Mouse (Mus musculus) MEL (cell line): ENCODE data around the gene Hltf. TPM values are rescaled to one million over a fixed set of nuclear protein-coding genes. Genes with fewer than 3 reads are reported as not detected.
"Not testable (repeated sequence)": the region's sequence is repeated elsewhere in the genome, so short reads cannot be mapped to it uniquely, and the experiment has no call there.

Experiments
- DNase-seq: peaks from one replicate; pipeline ENCODE4 v3.0.0; 2011; ENCODE audit warnings: low read depth, low spot score
- H3K27ac ChIP-seq: 2 replicates; pipeline ENCODE4 v1.5.1; 2012; ENCODE audit warnings: low read depth, mild to moderate bottlenecking, control low read depth, low read length, moderate library complexity; ENCODE audit not compliant: control insufficient read depth
- H3K27me3 ChIP-seq, 2 experiments: fragments of 150-350 bp in 1 of 2; sonication (generic) in 1 of 2; 2 replicates each; pipeline ENCODE4 v1.6.1; 2012; ENCODE audit warnings: low read length in 2 of 2, mild to moderate bottlenecking in 2 of 2, improper control_type of control experiment in 1 of 2, moderate library complexity in 1 of 2; ENCODE audit not compliant: insufficient read depth in 2 of 2, control insufficient read depth in 1 of 2
- H3K36me3 ChIP-seq, 2 experiments: 2 replicates each; pipeline ENCODE4 v1.6.1; 2012 to 2014; ENCODE audit warnings: low read length in 2 of 2, improper control_type of control experiment in 1 of 2, inconsistent platforms in 1 of 2, mild to moderate bottlenecking in 1 of 2; ENCODE audit not compliant: insufficient read depth in 2 of 2, control insufficient read depth in 1 of 2
- H3K4me1 ChIP-seq, 2 experiments: fragments of 150-350 bp in 1 of 2; sonication (generic) in 1 of 2; 2 replicates each; pipeline ENCODE4 v1.6.1; 2012; ENCODE audit warnings: low read length in 2 of 2, improper control_type of control experiment in 1 of 2, mild to moderate bottlenecking in 1 of 2; ENCODE audit not compliant: insufficient read depth in 2 of 2, control insufficient read depth in 1 of 2
- H3K4me3 ChIP-seq, 2 experiments: fragments of 150-350 bp in 1 of 2; sonication (generic) in 1 of 2; 2 replicates each; pipeline ENCODE4 v1.5.1; 2012; ENCODE audit warnings: low read depth in 2 of 2, low read length in 2 of 2, mild to moderate bottlenecking in 2 of 2, moderate library complexity in 2 of 2, control low read depth in 1 of 2, improper control_type of control experiment in 1 of 2; ENCODE audit not compliant: control insufficient read depth in 1 of 2, insufficient read depth in 1 of 2
- H3K79me2 ChIP-seq: 2 replicates; pipeline ENCODE4 v1.6.1; 2012; ENCODE audit warnings: mild to moderate bottlenecking, low read length, moderate library complexity; ENCODE audit not compliant: control insufficient read depth, poor library complexity, insufficient read depth
- H3K9ac ChIP-seq: 2 replicates; pipeline ENCODE4 v1.6.1; 2012; ENCODE audit warnings: low read depth, mild to moderate bottlenecking, control low read depth, low read length, moderate library complexity; ENCODE audit not compliant: control insufficient read depth, poor library complexity, severe bottlenecking
- H3K9me3 ChIP-seq: fragments of 150-350 bp; sonication (generic); replicated peaks from 2 replicates; pipeline ENCODE4 v1.6.1; 2012; ENCODE audit warnings: mild to moderate bottlenecking, low read length, improper control_type of control experiment, moderate library complexity; ENCODE audit not compliant: insufficient read depth
- E2F4 ChIP-seq: IDR thresholded peaks from 2 replicates; pipeline ENCODE4 v1.6.1; 2011; ENCODE audit warnings: low read depth, low read length, improper control_type of control experiment, borderline replicate concordance
- EP300 ChIP-seq, 2 experiments: IDR thresholded peaks; 2 replicates each; pipeline ENCODE4 v1.6.1; 2011; ENCODE audit warnings: improper control_type of control experiment in 2 of 2, low read length in 2 of 2, low read depth in 1 of 2, mild to moderate bottlenecking in 1 of 2
- GABPA ChIP-seq: IDR thresholded peaks from 2 replicates; pipeline ENCODE4 v1.6.1; 2012; ENCODE audit warnings: low read depth, mild to moderate bottlenecking, inconsistent platforms, low read length, improper control_type of control experiment, moderate library complexity
- GATA1 ChIP-seq: IDR thresholded peaks from 2 replicates; pipeline ENCODE4 v1.6.1; 2011; ENCODE audit warnings: low read depth, low read length, improper control_type of control experiment
- HCFC1 ChIP-seq: IDR thresholded peaks from 2 replicates; pipeline ENCODE4 v1.6.1; 2012; ENCODE audit warnings: low read depth, mild to moderate bottlenecking, inconsistent platforms, low read length, improper control_type of control experiment, moderate library complexity
- JUND ChIP-seq: IDR thresholded peaks from 2 replicates; pipeline ENCODE4 v1.6.1; 2011; ENCODE audit warnings: low read depth, mild to moderate bottlenecking, improper control_type of control experiment, low read length
- KAT2A ChIP-seq: conservative IDR thresholded peaks from 2 replicates; pipeline ENCODE4 v1.6.1; 2012; ENCODE audit warnings: low read depth, low read length, improper control_type of control experiment, inconsistent platforms
- MAFK ChIP-seq: IDR thresholded peaks from 2 replicates; pipeline ENCODE4 v1.6.1; 2011; ENCODE audit warnings: low read depth, mild to moderate bottlenecking, low read length, improper control_type of control experiment, borderline replicate concordance
- MXI1 ChIP-seq: IDR thresholded peaks from 2 replicates; pipeline ENCODE4 v1.6.1; 2011; ENCODE audit warnings: mild to moderate bottlenecking, low read depth, low read length, improper control_type of control experiment
- MYC ChIP-seq: IDR thresholded peaks from 2 replicates; pipeline ENCODE4 v1.6.1; 2011; ENCODE audit warnings: low read depth, mild to moderate bottlenecking, low read length, improper control_type of control experiment, moderate library complexity
- NELFE ChIP-seq: IDR thresholded peaks from 2 replicates; pipeline ENCODE4 v1.6.1; 2011; ENCODE audit warnings: low read depth, low read length, improper control_type of control experiment
- NRF1 ChIP-seq: IDR thresholded peaks from 2 replicates; pipeline ENCODE4 v1.6.1; 2014; ENCODE audit warnings: low read depth, mild to moderate bottlenecking, inconsistent platforms, low read length, improper control_type of control experiment, moderate library complexity; ENCODE audit not compliant: poor library complexity, insufficient read depth, severe bottlenecking
- POLR2A ChIP-seq, 2 experiments: IDR thresholded peaks; 2 replicates each; pipeline ENCODE4 v1.6.1; 2011 to 2012; ENCODE audit warnings: low read length in 2 of 2, mild to moderate bottlenecking in 2 of 2, control low read depth in 1 of 2, improper control_type of control experiment in 1 of 2, low read depth in 1 of 2, moderate library complexity in 1 of 2; ENCODE audit not compliant: control insufficient read depth in 1 of 2, insufficient read depth in 1 of 2, poor library complexity in 1 of 2
- RCOR1 ChIP-seq: IDR thresholded peaks from 2 replicates; pipeline ENCODE4 v1.6.1; 2012; ENCODE audit warnings: low read depth, mild to moderate bottlenecking, inconsistent platforms, low read length, improper control_type of control experiment
- SMC3 ChIP-seq: IDR thresholded peaks from 2 replicates; pipeline ENCODE4 v1.6.1; 2011; ENCODE audit warnings: low read depth, low read length, improper control_type of control experiment
- TCF12 ChIP-seq: IDR thresholded peaks from 2 replicates; pipeline ENCODE4 v1.6.1; 2014; ENCODE audit warnings: low read depth, mild to moderate bottlenecking, inconsistent platforms, low read length, improper control_type of control experiment, moderate library complexity
- ZC3H11A ChIP-seq: IDR thresholded peaks from 2 replicates; pipeline ENCODE4 v1.6.1; 2012; ENCODE audit warnings: low read depth, mild to moderate bottlenecking, inconsistent platforms, low read length, improper control_type of control experiment
- ZKSCAN1 ChIP-seq: IDR thresholded peaks from 2 replicates; pipeline ENCODE4 v1.6.1; 2012; ENCODE audit warnings: low read depth, mild to moderate bottlenecking, inconsistent platforms, low read length, improper control_type of control experiment, moderate library complexity
- ZNF384 ChIP-seq: IDR thresholded peaks from 2 replicates; pipeline ENCODE4 v1.6.1; 2012; ENCODE audit warnings: low read depth, mild to moderate bottlenecking, inconsistent platforms, low read length, improper control_type of control experiment
- polyA plus RNA-seq, 2 experiments: library from polyadenylated mRNA; stranded (reverse) in 1 of 2; unstranded in 1 of 2; fragments of >175 nt in 1 of 2; fragments of >200 nt in 1 of 2; gene quantifications; 2 replicates each; pipeline versions ENCODE4 v1.2.1 to v1.2.4; 2012; ENCODE audit warnings: low replicate concordance in 2 of 2, low read depth in 1 of 2; ENCODE audit not compliant: insufficient read length in 2 of 2, insufficient read depth in 1 of 2, missing spikeins in 1 of 2
- total RNA-seq: library from RNA; depleted of rRNA; stranded (reverse); fragments of 300-350 nt; gene quantifications from 2 replicates; pipeline ENCODE4 v1.2.3, GENCODE M21; 2012

Hltf gene
- total and polyA plus RNA-seq, 3 experiments, result 9.8 to 10.0 TPM; not detected in 1

- TF ChIP-seq NRF1 (no peak), ZNF384 (no peak)
- TF ChIP-seq, all 39 proteins: peak for 13
Measured at GRCm38 (mm10) chr3:20057306-20058196, at the start of gene Hltf (continued).

GRCm38 (mm10) chr3:20010464-20010863 is 47.1 kb upstream of the Hltf start:
- Histone ChIP-seq H3K4me1 (no peaks in the 10 kb centered on the region), H3K27ac (no peak overlapping the region), H3K4me3 (no peak overlapping the region), H3K9me3 (no peaks in the 10 kb centered on the region), H3K9ac (no peak overlapping the region), H3K27me3 (no peaks in the 10 kb centered on the region), H3K79me2 (no peaks in the 10 kb centered on the region), H3K36me3 (peaks cover 0 to 19% of the 10 kb centered on the region in 2 experiments; a peak in 2 of 4 replicates)
- no peak for DNase-seq
- TF ChIP-seq MAFK (no peak), POLR2A (IDR thresholded peaks at IDR 0.05; ENCODE audit: control insufficient read depth in 1 of 2, insufficient read depth in 1 of 2, low read depth in 1 of 2, low read length in 2 of 2, poor library complexity in 1 of 2) (no peak), ZNF384 (peak; percentile 35; the same call in 1 of the 2 replicates)

GRCm38 (mm10) chr3:20010905-20011304 is 46.7 kb upstream of the Hltf start:
- H3K4me3 ChIP-seq, H3K79me2 ChIP-seq, H3K27me3 ChIP-seq, H3K9me3 ChIP-seq, H3K4me1 ChIP-seq, H3K27ac ChIP-seq, DNase-seq, H3K9ac ChIP-seq: not testable (repeated sequence)
- H3K36me3 ChIP-seq, result peaks cover 0 to 24% of the 10 kb centered on the region in 2 experiments; a peak in 2 of 4 replicates

- peaks cover 12 to 28% of the 10 kb centered on the region in 2 experiments for H3K36me3 ChIP-seq
- H3K4me3 ChIP-seq, result no peak overlapping the region
Measured at GRCm38 (mm10) chr3:20014454-20014853, 43.2 kb upstream of the Hltf start.

More at GRCm38 (mm10) chr3:20014454-20014853, 43.2 kb upstream of the Hltf start:
- no peak for TF ChIP-seq EP300 (IDR thresholded peaks at IDR 0.05; ENCODE audit: low read depth in 1 of 2, low read length in 2 of 2)
- TF ChIP-seq TCF12, result no peak
- TF ChIP-seq GABPA, result no peak
- TF ChIP-seq MXI1, result no peak
- no peak for TF ChIP-seq ZNF384
- TF ChIP-seq MYC, result no peak
- no peak for TF ChIP-seq ZC3H11A
- no peak for TF ChIP-seq HCFC1
- TF ChIP-seq ZKSCAN1, result no peak
- TF ChIP-seq NELFE, result no peak
- no peak for TF ChIP-seq E2F4
- TF ChIP-seq GATA1, result no peak
- TF ChIP-seq RCOR1, result no peak
- no peak for TF ChIP-seq SMC3
- no peak for TF ChIP-seq JUND
- TF ChIP-seq KAT2A, result no peak
- no peak for DNase-seq
- H3K27me3 ChIP-seq, result no peaks in the 10 kb centered on the region
- no peak overlapping the region for H3K27ac ChIP-seq
- no peak overlapping the region for H3K9ac ChIP-seq
- H3K4me1 ChIP-seq, result peaks cover 2 to 7% of the 10 kb centered on the region in 2 experiments; a peak in 2 of 4 replicates
- H3K79me2 ChIP-seq, result no peaks in the 10 kb centered on the region
- no peaks in the 10 kb centered on the region for H3K9me3 ChIP-seq
